Mouse (Mus musculus) adrenal gland, postnatal 4 days (tissue): ENCODE measurements around the gene Ankrd33b. TPM values are rescaled to one million over a fixed set of nuclear protein-coding genes. Genes with fewer than 3 reads are reported as not detected.

Experiments
- DNase-seq, 2 experiments: peaks; one replicate each; pipeline ENCODE4 v3.0.0; 2021 to 2022; ENCODE audit warnings: low spot score in 2 of 2, mixed read lengths in 2 of 2
- total RNA-seq, 2 experiments: library from RNA; stranded (reverse); gene quantifications; 2 replicates each; pipeline ENCODE4 v1.2.3; 2021

Ankrd33b gene
- total RNA-seq, 2 experiments from 2014 or later: 2.1 to 5.5 TPM

GRCm38 (mm10) chr15:31309526-31309925 lies 58.0 kb downstream of the Ankrd33b start:
- no peak for DNase-seq

- DNase-seq: no peak
These were observed 60.8 kb downstream of the Ankrd33b start for GRCm38 (mm10) chr15:31306726-31307125.

- DNase-seq: no peak
These were observed 62.3 kb downstream of the Ankrd33b start for GRCm38 (mm10) chr15:31305181-31305580.

GRCm38 (mm10) chr15:31304302-31304701 lies 63.2 kb downstream of the Ankrd33b start:
- DNase-seq: no peak

GRCm38 (mm10) chr15:31302293-31302990 lies 65.1 kb downstream of the Ankrd33b start:
- DNase-seq: no peak

- no peak for DNase-seq
These were observed 68.1 kb downstream of the Ankrd33b start for GRCm38 (mm10) chr15:31299258-31299917.

- DNase-seq: no peak
These were observed 69.8 kb downstream of the Ankrd33b start for GRCm38 (mm10) chr15:31297777-31298137.

- no peak for DNase-seq
These were observed 70.4 kb downstream of the Ankrd33b start for GRCm38 (mm10) chr15:31296882-31297776.

- DNase-seq: no peak
These were observed 73.2 kb downstream of the Ankrd33b start for GRCm38 (mm10) chr15:31294311-31294710.

- DNase-seq: no peak
These were observed 74.9 kb downstream of the Ankrd33b start for GRCm38 (mm10) chr15:31292627-31293026.

- no peak for DNase-seq
These were observed 81.8 kb downstream of the Ankrd33b start for GRCm38 (mm10) chr15:31285695-31286094.

- no peak for DNase-seq
These were observed 82.4 kb downstream of the Ankrd33b start for GRCm38 (mm10) chr15:31284922-31285631.

- DNase-seq: no peak
These were observed 83.4 kb downstream of the Ankrd33b start for GRCm38 (mm10) chr15:31284142-31284541.

- DNase-seq: no peak
These were observed 85.2 kb downstream of the Ankrd33b start for GRCm38 (mm10) chr15:31282353-31282752.

GRCm38 (mm10) chr15:31281830-31282229 lies 85.7 kb downstream of the Ankrd33b start:
- DNase-seq: no peak

- DNase-seq: no peak
These were observed 86.8 kb downstream of the Ankrd33b start for GRCm38 (mm10) chr15:31280683-31281082.

GRCm38 (mm10) chr15:31280059-31280458 lies 87.5 kb downstream of the Ankrd33b start:
- DNase-seq: no peak

GRCm38 (mm10) chr15:31279577-31280004 lies 87.9 kb downstream of the Ankrd33b start:
- no peak for DNase-seq

GRCm38 (mm10) chr15:31279120-31279519 lies 88.4 kb downstream of the Ankrd33b start:
- no peak for DNase-seq

GRCm38 (mm10) chr15:31278090-31278489 lies 89.4 kb downstream of the Ankrd33b start:
- DNase-seq: no peak

GRCm38 (mm10) chr15:31273509-31273908 lies 94.0 kb downstream of the Ankrd33b start:
- no peak for DNase-seq
